Mouse (Mus musculus): ENCODE measurements at regions not wholly inside any gene's neighbourhood (a gene's known extent, or its start where the extent isn't known, plus 50 kb on each side); places are given as distances from the start of the nearest gene placed in this dataset.

DNA sequence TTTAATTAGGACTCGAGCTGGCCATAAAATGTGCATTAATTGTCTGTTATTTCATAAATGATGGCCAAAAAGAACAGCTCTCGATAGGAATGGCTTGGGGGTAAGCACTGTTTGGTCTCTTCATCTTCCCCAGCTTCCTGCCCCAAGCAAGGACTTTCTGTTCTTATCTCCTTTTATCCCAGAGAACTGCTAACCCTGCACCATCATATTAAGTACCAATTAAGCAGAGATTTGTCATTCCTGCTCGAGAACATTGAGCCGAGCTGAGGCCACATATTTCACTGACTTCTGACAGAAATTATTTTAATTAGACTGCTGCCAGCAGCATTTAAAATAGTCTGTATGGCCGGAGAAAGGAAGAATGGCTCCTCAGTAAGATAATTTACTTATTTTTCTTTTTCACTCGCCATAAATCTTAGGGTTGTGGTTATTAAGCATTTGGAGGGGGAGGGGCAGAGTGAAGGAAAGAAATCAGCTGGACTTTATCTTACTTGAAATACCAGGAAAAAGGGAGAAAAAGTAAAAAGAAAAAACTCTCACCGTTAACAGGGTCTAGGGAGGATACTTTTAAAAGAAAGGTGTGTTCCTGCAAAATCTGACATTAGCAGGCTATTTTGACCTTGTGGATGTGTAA is 377.1 kb downstream of the Mtx2 start:
- no peak for TF ChIP-seq MAX (IDR thresholded peaks at IDR 0.05)
- no peak for TF ChIP-seq MYOG (IDR thresholded peaks at IDR 0.05; ENCODE audit: control insufficient read depth, extremely low read depth, insufficient read length)
- no peak for TF ChIP-seq CTCF (IDR thresholded peaks at IDR 0.05; ENCODE audit: control insufficient read depth, insufficient read depth, insufficient read length)
- TF ChIP-seq FOSL1 (IDR thresholded peaks at IDR 0.05; ENCODE audit: insufficient read depth, low read length, poor library complexity, severe bottlenecking), result no peak

Measured in C2C12 (cell line).